41 mouse cellular contexts compared by ENCODE assay signal in genomic region chr13:119792791-119793404, GRCm38 (mm10). TPM values are rescaled to one million over a fixed set of nuclear protein-coding genes. Genes with fewer than 3 reads are reported as not detected.
DNase-seq lines count a peak whose midpoint lies in the region; ATAC-seq and TF ChIP-seq lines count a peak whose summit lies in the region.
"Had no signal": no experiment of that assay in that cellular context is flagged by ENCODE, and none has a peak within 500 bp of the region (broad histone marks: within the 10 kb centered on the region; RNA-seq: fewer than 3 reads in every experiment).

No protein-coding gene starts in this region.

- TF ChIP-seq EP300 in lung, postnatal 0 days (IDR thresholded peaks at IDR 0.05), result peak; percentile 43

- ATAC-seq in kidney, embryonic 15.5 days (replicated peaks; ENCODE audit: low FRiP score), result no peak
- no peak for ATAC-seq in lung, postnatal 0 days
- ATAC-seq in megakaryocyte progenitor cell, adult 5-6 weeks (replicated peaks; ENCODE audit: poor library complexity), result peak; percentile 32
- ATAC-seq: activated CD4-positive, CD25-positive, alpha-beta regulatory T cell, adult 4 months; forebrain, postnatal 0 days; midbrain, embryonic 15.5 days had no signal

- TF ChIP-seq CTCF in lung, postnatal 0 days (IDR thresholded peaks at IDR 0.05), result no peak
- TF ChIP-seq CTCF in thymus, adult 2 months (IDR thresholded peaks at IDR 0.05; ENCODE audit: borderline replicate concordance, control insufficient read depth, extremely low read depth, insufficient read depth, low read length, poor library complexity), result no peak

- H3K9ac ChIP-seq in kidney, embryonic 15.5 days, result no peak overlapping the region
- H3K9ac ChIP-seq in lung, postnatal 0 days (replicated peaks; ENCODE audit: low read depth), result no peak overlapping the region
- H3K9ac ChIP-seq: embryonic facial prominence, embryonic 15.5 days; forebrain, embryonic 12.5 days; hindbrain, embryonic 14.5 days; liver, embryonic 14.5 days; midbrain, embryonic 15.5 days had no signal

- DNase-seq in kidney, postnatal 25 days, result no peak
- peak; percentile 78 for DNase-seq in 416B (ENCODE audit: low read depth)
- DNase-seq in lung, postnatal 0 days (ENCODE audit: low spot score), result peak; percentile 40
- DNase-seq in thymus, adult 2 months, result no peak
- no peak for DNase-seq in frontal cortex, postnatal 14 days (ENCODE audit: low spot score in 2 of 2)
- DNase-seq: adrenal gland, adult 8-10 months; B cell, adult 2 months; cerebellum, adult 8-10 months; cerebellum, postnatal 25 days; forebrain, postnatal 0 days; gastrocnemius, postnatal 10 days; kidney, adult 18-20 months; layer of hippocampus, adult 9-11 months; liver; right cerebral cortex, postnatal 4 days; thymus, adult 18-20 months; thymus, postnatal 36 days had no signal

- peak overlapping the region; percentile 14; the same call in 1 of the 2 replicates for H3K27ac ChIP-seq in kidney, embryonic 15.5 days
- no peak overlapping the region for H3K27ac ChIP-seq in lung, postnatal 0 days (ENCODE audit: low read length)
- H3K27ac ChIP-seq in thymus, adult 2 months (ENCODE audit: control insufficient read depth, insufficient read depth, low read length), result no peak overlapping the region
- H3K27ac ChIP-seq: embryonic facial prominence, embryonic 10.5 days; embryonic facial prominence, embryonic 15.5 days; forebrain, embryonic 12.5 days; heart, embryonic 10.5 days; hindbrain, embryonic 14.5 days; liver, embryonic 14.5 days; macrophage; midbrain, embryonic 10.5 days; midbrain, embryonic 15.5 days; stomach, postnatal 0 days had no signal

- no peak overlapping the region for H3K4me3 ChIP-seq in kidney, embryonic 15.5 days (replicated peaks)
- no peak overlapping the region for H3K4me3 ChIP-seq in lung, postnatal 0 days (ENCODE audit: low read depth, low read length)
- no peak overlapping the region for H3K4me3 ChIP-seq in thymus, adult 2 months (ENCODE audit: control insufficient read depth, insufficient read depth, low read length)
- H3K4me3 ChIP-seq: embryonic facial prominence, embryonic 15.5 days; heart, embryonic 10.5 days had no signal

- TF ChIP-seq POLR2A in thymus, adult 2 months (IDR thresholded peaks at IDR 0.05; ENCODE audit: control insufficient read depth, extremely low read depth, insufficient read depth, low read length, poor library complexity), result no peak

- H3K4me1 ChIP-seq in kidney, embryonic 15.5 days, result peaks cover 18% of the 10 kb centered on the region
- H3K4me1 ChIP-seq in lung, postnatal 0 days (ENCODE audit: insufficient read depth, low read depth, low read length), result peaks cover 9% of the 10 kb centered on the region; the same call in 1 of the 2 replicates
- H3K4me1 ChIP-seq in thymus, adult 2 months (replicated peaks; ENCODE audit: control insufficient read depth, insufficient read depth, low read length), result peaks cover 12% of the 10 kb centered on the region

- H3K9me3 ChIP-seq in kidney, embryonic 15.5 days (replicated peaks), result no peaks in the 10 kb centered on the region
- H3K9me3 ChIP-seq in lung, postnatal 0 days (ENCODE audit: low read length), result no peaks in the 10 kb centered on the region
- H3K9me3 ChIP-seq: embryonic facial prominence, embryonic 10.5 days; embryonic facial prominence, embryonic 15.5 days; forebrain, embryonic 12.5 days; heart, embryonic 10.5 days; midbrain, embryonic 10.5 days; midbrain, embryonic 15.5 days had no signal

- no peaks in the 10 kb centered on the region for H3K27me3 ChIP-seq in kidney, embryonic 15.5 days
- H3K27me3 ChIP-seq in lung, postnatal 0 days (replicated peaks; ENCODE audit: insufficient read depth, low read length), result no peaks in the 10 kb centered on the region
- no peaks in the 10 kb centered on the region for H3K27me3 ChIP-seq in thymus, adult 2 months (ENCODE audit: control insufficient read depth, insufficient read depth, low read length)
- H3K27me3 ChIP-seq: CH12.LX; embryonic facial prominence, embryonic 15.5 days; forebrain, embryonic 12.5 days; midbrain, embryonic 15.5 days had no signal

- no peak overlapping the region for H3K4me2 ChIP-seq in kidney, embryonic 15.5 days
- no peak overlapping the region for H3K4me2 ChIP-seq in lung, postnatal 0 days (replicated peaks; ENCODE audit: low read depth, low read length)
- H3K4me2 ChIP-seq: embryonic facial prominence, embryonic 15.5 days had no signal

- WGBS in kidney, embryonic 15.5 days, result 69% methylated on average over 5 of the region's 5 CpGs
- 40% methylated on average over 5 of the region's 5 CpGs for WGBS in lung, postnatal 0 days
- WGBS in thymus, adult 2 months, result 92% methylated on average over 5 of the region's 5 CpGs

- H3K36me3 ChIP-seq in kidney, embryonic 15.5 days, result peaks cover 13% of the 10 kb centered on the region; the same call in 1 of the 2 replicates
- H3K36me3 ChIP-seq in lung, postnatal 0 days (ENCODE audit: insufficient read depth, low read length), result peaks cover 4% of the 10 kb centered on the region; the same call in 1 of the 2 replicates
- peaks cover 10% of the 10 kb centered on the region; the same call in 1 of the 2 replicates for H3K36me3 ChIP-seq in thymus, adult 2 months (ENCODE audit: control insufficient read depth, insufficient read depth, low read length)
- H3K36me3 ChIP-seq: embryonic facial prominence, embryonic 15.5 days; midbrain, embryonic 15.5 days had no signal

RNA-seq across cellular contexts. Expression of gene Zfp131, which starts 2.2 kb away (rescaled TPM):
- 37.0 and 37.3 TPM in 2 replicates for polyA plus RNA-seq in kidney, embryonic 15.5 days (2015; fragmentation: Nextera tagmentation; extraction: Ambion mirVana)
- 25.0 and 25.2 TPM in 2 replicates for polyA plus RNA-seq in lung, postnatal 0 days (2015; fragmentation: Nextera tagmentation; extraction: Ambion mirVana)
- total RNA-seq in megakaryocyte progenitor cell, adult 5-6 weeks (2015), result 59.6 and 67.6 TPM in 2 replicates
- 50.9 and 64.3 TPM in 2 replicates for total RNA-seq in megakaryocyte progenitor cell, adult 5-6 weeks (2017)
- 17.7 and 25.9 TPM in 2 replicates for polyA plus RNA-seq in thymus, adult 2 months (2012; rRNA removed)

RNA-seq across cellular contexts. Expression of gene AF067063, which starts 37.1 kb away (rescaled TPM):
- polyA plus RNA-seq in kidney, embryonic 15.5 days (2015; fragmentation: Nextera tagmentation; extraction: Ambion mirVana), result not detected in 2 replicates
- not detected in 2 replicates for polyA plus RNA-seq in lung, postnatal 0 days (2015; fragmentation: Nextera tagmentation; extraction: Ambion mirVana)
- not detected in 2 replicates for total RNA-seq in megakaryocyte progenitor cell, adult 5-6 weeks (2015)
- not detected in 2 replicates for total RNA-seq in megakaryocyte progenitor cell, adult 5-6 weeks (2017)
- not detected in 2 replicates for polyA plus RNA-seq in thymus, adult 2 months (2012; rRNA removed)
- total RNA-seq: adrenal gland, adult 8-10 months; CH12.LX; forebrain, postnatal 0 days; gastrocnemius, postnatal 10 days; hematopoietic stem cell, adult 5-6 weeks; left cerebral cortex, adult 18-20 months; left cerebral cortex, postnatal 14 days; neutrophil, adult 5-6 weeks had no signal
- polyA plus RNA-seq: activated CD4-positive, CD25-positive, alpha-beta regulatory T cell, adult 4 months; embryonic facial prominence, embryonic 10.5 days; embryonic facial prominence, embryonic 15.5 days; forebrain, embryonic 12.5 days; forebrain, postnatal 0 days; gonadal fat pad, adult 2 months; heart, embryonic 10.5 days; heart, embryonic 16.5 days; hindbrain, embryonic 14.5 days; kidney, embryonic 16.5 days; limb, embryonic 11.5 days; liver, embryonic 14.5 days; macrophage; midbrain, embryonic 10.5 days; midbrain, embryonic 15.5 days; neural tube, embryonic 11.5 days; spleen, adult 2 months; stomach, postnatal 0 days had no signal

RNA-seq across cellular contexts. Expression of gene Nim1k, which starts 37.2 kb away (rescaled TPM):
- polyA plus RNA-seq in kidney, embryonic 15.5 days (2015; fragmentation: Nextera tagmentation; extraction: Ambion mirVana), result 1.1 TPM in 2 replicates
- 0.63 and 0.76 TPM in 2 replicates for polyA plus RNA-seq in lung, postnatal 0 days (2015; fragmentation: Nextera tagmentation; extraction: Ambion mirVana)
- 0.59 and 1.3 TPM in 2 replicates for total RNA-seq in megakaryocyte progenitor cell, adult 5-6 weeks (2015)
- total RNA-seq in megakaryocyte progenitor cell, adult 5-6 weeks (2017), result 0.50 and 0.54 TPM in 2 replicates
- 5.5 and 5.8 TPM in 2 replicates for polyA plus RNA-seq in thymus, adult 2 months (2012; rRNA removed)

RNA-seq across cellular contexts. Expression of gene D13Ertd608e, which starts 42.9 kb away (rescaled TPM):
- polyA plus RNA-seq in kidney, embryonic 15.5 days (2015; fragmentation: Nextera tagmentation; extraction: Ambion mirVana), result not detected in 2 replicates
- not detected in 2 replicates for polyA plus RNA-seq in lung, postnatal 0 days (2015; fragmentation: Nextera tagmentation; extraction: Ambion mirVana)
- total RNA-seq in megakaryocyte progenitor cell, adult 5-6 weeks (2015), result not detected in 2 replicates
- total RNA-seq in megakaryocyte progenitor cell, adult 5-6 weeks (2017), result not detected in 2 replicates
- polyA plus RNA-seq in thymus, adult 2 months (2012; rRNA removed), result 1.4 TPM in 1 of 2 replicates, not detected in the other
- total RNA-seq: adrenal gland, adult 8-10 months; CH12.LX; forebrain, postnatal 0 days; gastrocnemius, postnatal 10 days; hematopoietic stem cell, adult 5-6 weeks; left cerebral cortex, adult 18-20 months; left cerebral cortex, postnatal 14 days; neutrophil, adult 5-6 weeks had no signal
- polyA plus RNA-seq: activated CD4-positive, CD25-positive, alpha-beta regulatory T cell, adult 4 months; embryonic facial prominence, embryonic 10.5 days; embryonic facial prominence, embryonic 15.5 days; forebrain, embryonic 12.5 days; forebrain, postnatal 0 days; gonadal fat pad, adult 2 months; heart, embryonic 10.5 days; heart, embryonic 16.5 days; hindbrain, embryonic 14.5 days; kidney, embryonic 16.5 days; limb, embryonic 11.5 days; liver, embryonic 14.5 days; macrophage; midbrain, embryonic 10.5 days; midbrain, embryonic 15.5 days; neural tube, embryonic 11.5 days; stomach, postnatal 0 days had no signal

Comparison
In these comparisons a context has a peak if more than half of its experiments do, and no peak if none do; other contexts are left out.
1. DNase-seq: peak in 416B (single experiment) and lung, postnatal 0 days (single experiment); none in kidney, postnatal 25 days (0 of 2), thymus, adult 2 months (single experiment) and frontal cortex, postnatal 14 days (0 of 2).